Mouse (Mus musculus) hindbrain, embryonic 12.5 days (tissue): Measurements from ENCODE around the gene Stim1. TPM values are rescaled to one million over a fixed set of nuclear protein-coding genes. Genes with fewer than 3 reads are reported as not detected.

Experiments used
- ATAC-seq: fragments of 200-750 bp; cut with Nextera tagmentation; 2 replicates; pipeline ENCODE4 v1.8.0; 2017; ENCODE audit warnings: moderate TSS enrichment; ENCODE audit not compliant: low FRiP score
- H3K27ac ChIP-seq: fragments of 300-500 bp; sonication (generic); 2 replicates; pipeline ENCODE4 v1.5.1; 2016; ENCODE audit warnings: mild to moderate bottlenecking
- H3K27me3 ChIP-seq: fragments of 300-500 bp; sonication (generic); 2 replicates; pipeline ENCODE4 v1.6.1; 2016; ENCODE audit warnings: mild to moderate bottlenecking
- H3K36me3 ChIP-seq: fragments of 300-500 bp; sonication (generic); 2 replicates; pipeline ENCODE4 v1.6.1; 2016; ENCODE audit warnings: mild to moderate bottlenecking
- H3K4me1 ChIP-seq: fragments of 300-500 bp; sonication (generic); 2 replicates; pipeline ENCODE4 v1.6.1; 2016
- H3K4me2 ChIP-seq: fragments of 300-500 bp; sonication (generic); replicated peaks from 2 replicates; pipeline ENCODE4 v1.6.1; 2016; ENCODE audit warnings: mild to moderate bottlenecking
- H3K4me3 ChIP-seq: fragments of 300-500 bp; sonication (generic); 2 replicates; pipeline ENCODE4 v1.5.1; 2016; ENCODE audit warnings: mild to moderate bottlenecking
- H3K9ac ChIP-seq: fragments of 300-500 bp; sonication (generic); 2 replicates; pipeline ENCODE4 v1.6.1; 2016; ENCODE audit warnings: mild to moderate bottlenecking, moderate library complexity
- H3K9me3 ChIP-seq: fragments of 300-500 bp; sonication (generic); replicated peaks from 2 replicates; pipeline ENCODE4 v1.6.1; 2016; ENCODE audit warnings: mild to moderate bottlenecking
- WGBS: fragments of 180-500 bp; shearing (Covaris S2); methylation state at CpG from one replicate; pipeline ENCODE4 v1.1.7; 2016; 5-methylcytosine and 5-hydroxymethylcytosine counted together
- polyA plus RNA-seq: library from polyadenylated mRNA; unstranded; fragments of >200 nt; fragmentation: Nextera tagmentation; extraction: Ambion mirVana; gene quantifications from 2 replicates; pipeline ENCODE4 v1.2.1, GENCODE M21; 2016

The Stim1 gene
- polyA plus RNA-seq, 1 experiment from 2014 or later: 14.8 TPM

GRCm38 (mm10) chr7:102440822-102441656, 173.4 kb downstream of the Stim1 start:
- H3K4me3 ChIP-seq: peak overlapping the region; percentile 87
- H3K36me3 ChIP-seq: peaks cover 5% of the 10 kb centered on the region; the same call in 1 of the 2 replicates
- peak overlapping the region; percentile 78 for H3K4me2 ChIP-seq
- H3K9ac ChIP-seq: no peak overlapping the region
- peak; percentile 33 for ATAC-seq
- WGBS: 56% methylated on average over 15 of the region's 15 CpGs
- no peak overlapping the region for H3K27ac ChIP-seq
- no peaks in the 10 kb centered on the region for H3K9me3 ChIP-seq
- peaks cover 16% of the 10 kb centered on the region for H3K4me1 ChIP-seq
- H3K27me3 ChIP-seq: peaks cover 3% of the 10 kb centered on the region; the same call in 1 of the 2 replicates

GRCm38 (mm10) chr7:102441657-102442391, 174.2 kb downstream of the Stim1 start, which contains the start of gene Rrm1:
Rrm1 (plus strand) TSS chr7:102441695.
- ATAC-seq: peak; percentile 99
- Histone ChIP-seq H3K9me3 (no peaks in the 10 kb centered on the region), H3K9ac (peak within 1 kb of the TSS; percentile 85), H3K27ac (peak within 1 kb of the TSS; percentile 81), H3K4me2 (peak within 1 kb of the TSS; percentile 78), H3K36me3 (peaks cover 12% of the 10 kb centered on the region), H3K4me1 (peaks cover 16% of the 10 kb centered on the region), H3K4me3 (peak within 1 kb of the TSS; percentile 87), H3K27me3 (peaks cover 3% of the 10 kb centered on the region; the same call in 1 of the 2 replicates)
- WGBS: under 1% methylated on average over 52 of the region's 56 CpGs

GRCm38 (mm10) chr7:102442432-102442831, 174.8 kb downstream of the Stim1 start:
- H3K4me1 ChIP-seq: peaks cover 16% of the 10 kb centered on the region
- H3K27ac ChIP-seq: no peak overlapping the region
- no peaks in the 10 kb centered on the region for H3K9me3 ChIP-seq
- H3K27me3 ChIP-seq: peaks cover 3% of the 10 kb centered on the region; the same call in 1 of the 2 replicates
- H3K4me2 ChIP-seq: peak overlapping the region; percentile 78
- H3K9ac ChIP-seq: peak overlapping the region; percentile 85
- peaks cover 16% of the 10 kb centered on the region for H3K36me3 ChIP-seq
- H3K4me3 ChIP-seq: peak overlapping the region; percentile 87
- no peak for ATAC-seq
- 1% methylated on average over 4 of the region's 4 CpGs for WGBS

GRCm38 (mm10) chr7:102444301-102444700, 176.7 kb downstream of the Stim1 start:
- no peak overlapping the region for H3K9ac ChIP-seq
- peaks cover 16% of the 10 kb centered on the region for H3K4me1 ChIP-seq
- no peak overlapping the region for H3K4me3 ChIP-seq
- no peak overlapping the region for H3K4me2 ChIP-seq
- peaks cover 3% of the 10 kb centered on the region; the same call in 1 of the 2 replicates for H3K27me3 ChIP-seq
- H3K9me3 ChIP-seq: no peaks in the 10 kb centered on the region
- WGBS: 83% methylated on average over 2 of the region's 2 CpGs
- no peak overlapping the region for H3K27ac ChIP-seq
- peaks cover 26% of the 10 kb centered on the region for H3K36me3 ChIP-seq
- no peak for ATAC-seq

GRCm38 (mm10) chr7:102446438-102446837, 178.8 kb downstream of the Stim1 start:
- no peaks in the 10 kb centered on the region for H3K27me3 ChIP-seq
- no peak overlapping the region for H3K27ac ChIP-seq
- H3K4me2 ChIP-seq: no peak overlapping the region
- no peak overlapping the region for H3K9ac ChIP-seq
- peaks cover 42% of the 10 kb centered on the region for H3K36me3 ChIP-seq
- H3K4me1 ChIP-seq: peaks cover 16% of the 10 kb centered on the region
- no peak for ATAC-seq
- no peaks in the 10 kb centered on the region for H3K9me3 ChIP-seq
- no peak overlapping the region for H3K4me3 ChIP-seq
- 93% methylated on average over 9 of the region's 9 CpGs for WGBS

DNA sequence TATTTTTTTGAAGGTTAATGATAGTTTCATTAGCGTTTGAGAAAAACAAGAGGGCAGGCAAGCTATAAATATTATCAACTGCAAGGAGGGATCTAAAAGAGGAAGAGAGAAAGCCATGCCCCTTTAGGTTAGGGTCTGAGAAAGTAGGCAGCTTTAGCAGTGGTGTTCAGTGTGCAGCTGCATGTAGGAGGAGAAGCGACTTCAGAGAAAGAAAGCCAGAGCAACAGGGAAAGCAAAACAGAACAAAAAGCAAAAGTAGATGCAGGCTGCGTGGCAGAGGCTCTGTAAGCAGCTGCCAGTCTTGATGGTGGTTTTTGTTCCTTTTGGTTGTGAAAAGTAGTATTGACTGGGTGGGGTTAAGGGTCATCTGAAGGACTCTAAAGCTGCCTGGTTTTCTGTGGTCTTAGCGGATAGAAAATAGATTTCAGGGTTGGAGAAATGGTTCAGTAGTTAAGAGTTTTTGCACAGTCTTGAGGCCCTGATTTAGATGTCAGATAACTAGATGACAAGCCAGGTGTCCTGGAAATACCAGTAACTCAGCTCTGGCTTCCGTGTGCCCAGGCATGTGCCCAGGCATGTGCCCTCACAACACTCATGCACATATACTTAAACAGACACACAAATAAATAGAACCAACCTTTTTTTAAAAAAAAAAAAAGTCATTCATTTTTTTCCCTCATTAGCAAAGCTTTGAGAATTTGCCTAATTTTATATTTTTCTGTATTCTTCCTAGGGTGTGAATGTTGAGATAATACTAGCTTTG, 191.2 kb downstream of the Stim1 start:
- 79% methylated on average over 5 of the region's 5 CpGs for WGBS
- Histone ChIP-seq H3K9ac (no peak overlapping the region), H3K4me1 (no peaks in the 10 kb centered on the region), H3K4me2 (no peak overlapping the region), H3K9me3 (no peaks in the 10 kb centered on the region), H3K4me3 (no peak overlapping the region), H3K27me3 (no peaks in the 10 kb centered on the region), H3K36me3 (peaks cover 84% of the 10 kb centered on the region), H3K27ac (no peak overlapping the region)
- ATAC-seq: no peak

- no peaks in the 10 kb centered on the region for H3K27me3 ChIP-seq
- no peak for ATAC-seq
- no peak overlapping the region for H3K4me2 ChIP-seq
- H3K4me3 ChIP-seq: no peak overlapping the region
- H3K9ac ChIP-seq: no peak overlapping the region
- H3K36me3 ChIP-seq: peaks cover 67% of the 10 kb centered on the region
- H3K9me3 ChIP-seq: no peaks in the 10 kb centered on the region
- WGBS: 90% methylated on average over 8 of the region's 8 CpGs
- H3K27ac ChIP-seq: no peak overlapping the region
- no peaks in the 10 kb centered on the region for H3K4me1 ChIP-seq
Observed at GRCm38 (mm10) chr7:102467566-102467965, 200.0 kb downstream of the Stim1 start.

DNA sequence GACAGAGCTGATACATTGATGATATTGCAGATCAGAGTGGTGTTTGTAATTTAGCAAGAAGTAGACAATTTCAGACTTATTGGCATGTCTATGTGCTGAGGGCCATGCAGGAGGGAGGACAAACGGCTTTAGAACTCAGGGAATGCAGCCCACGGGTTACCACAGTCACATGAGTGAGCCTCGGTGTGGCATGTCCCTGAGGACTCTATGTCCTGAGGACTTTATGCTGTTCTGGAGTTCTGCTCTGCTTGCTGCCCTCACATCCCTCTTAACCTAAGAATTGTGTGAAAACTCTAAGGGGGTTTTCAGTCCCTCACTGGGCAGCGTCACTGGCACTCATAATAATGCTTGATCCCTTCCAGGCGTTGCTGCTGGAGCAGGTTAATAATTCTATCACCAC, 205.1 kb downstream of the Stim1 start:
- Histone ChIP-seq H3K27ac (no peak overlapping the region), H3K27me3 (no peaks in the 10 kb centered on the region), H3K9ac (no peak overlapping the region), H3K4me2 (no peak overlapping the region), H3K36me3 (peaks cover 20% of the 10 kb centered on the region), H3K4me1 (no peaks in the 10 kb centered on the region), H3K9me3 (no peaks in the 10 kb centered on the region), H3K4me3 (no peak overlapping the region)
- WGBS: 71% methylated on average over 5 of the region's 5 CpGs
- ATAC-seq: no peak

DNA sequence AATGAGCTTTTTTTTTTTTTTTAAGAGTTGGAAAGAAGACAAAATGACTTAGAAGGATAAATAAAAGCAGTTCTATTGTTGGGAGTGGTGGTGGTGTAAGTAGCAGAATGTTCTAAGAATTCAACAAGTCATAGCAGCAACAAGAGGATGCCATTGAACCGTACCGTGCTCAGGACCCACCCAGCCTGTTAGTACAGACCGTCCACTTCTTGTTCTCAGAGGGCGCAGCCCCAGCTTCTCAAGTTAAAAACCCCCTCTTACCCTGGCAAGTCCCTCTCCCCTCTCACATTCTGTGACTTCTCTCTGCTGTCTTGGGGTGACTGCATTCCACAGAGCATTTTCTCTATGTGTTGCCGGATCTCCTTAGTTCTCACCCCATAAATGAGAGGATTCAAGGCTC, 209.0 kb downstream of the Stim1 start:
- Histone ChIP-seq H3K9me3 (no peaks in the 10 kb centered on the region), H3K27ac (no peak overlapping the region), H3K27me3 (no peaks in the 10 kb centered on the region), H3K4me2 (no peak overlapping the region), H3K9ac (no peak overlapping the region), H3K36me3 (no peaks in the 10 kb centered on the region), H3K4me3 (no peak overlapping the region), H3K4me1 (no peaks in the 10 kb centered on the region)
- WGBS: 96% methylated on average over 5 of the region's 5 CpGs
- ATAC-seq: no peak

DNA sequence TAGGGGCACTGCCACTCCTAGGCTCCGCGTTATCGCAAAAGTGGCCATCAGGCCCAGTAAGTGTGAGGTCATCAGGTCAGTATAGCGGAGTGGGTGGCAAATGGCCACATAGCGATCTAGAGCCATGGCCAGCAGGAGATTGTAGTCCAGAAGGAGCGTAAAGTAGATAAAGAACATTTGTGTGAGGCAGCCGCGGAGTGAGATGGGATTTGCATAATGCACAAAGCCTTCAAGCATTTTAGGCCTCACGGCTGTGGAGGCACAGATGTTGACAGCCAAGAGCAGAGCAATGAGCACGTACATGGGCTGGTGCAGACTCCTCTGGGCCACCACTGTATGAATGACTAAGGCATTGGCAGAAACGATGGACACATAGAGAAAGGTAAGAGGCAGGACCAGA, 209.8 kb downstream of the Stim1 start:
- Histone ChIP-seq H3K4me3 (no peak overlapping the region), H3K9me3 (no peaks in the 10 kb centered on the region), H3K27me3 (no peaks in the 10 kb centered on the region), H3K9ac (no peak overlapping the region), H3K27ac (no peak overlapping the region), H3K36me3 (no peaks in the 10 kb centered on the region), H3K4me2 (no peak overlapping the region), H3K4me1 (no peaks in the 10 kb centered on the region)
- ATAC-seq: no peak
- 80% methylated on average over 11 of the region's 11 CpGs for WGBS

DNA sequence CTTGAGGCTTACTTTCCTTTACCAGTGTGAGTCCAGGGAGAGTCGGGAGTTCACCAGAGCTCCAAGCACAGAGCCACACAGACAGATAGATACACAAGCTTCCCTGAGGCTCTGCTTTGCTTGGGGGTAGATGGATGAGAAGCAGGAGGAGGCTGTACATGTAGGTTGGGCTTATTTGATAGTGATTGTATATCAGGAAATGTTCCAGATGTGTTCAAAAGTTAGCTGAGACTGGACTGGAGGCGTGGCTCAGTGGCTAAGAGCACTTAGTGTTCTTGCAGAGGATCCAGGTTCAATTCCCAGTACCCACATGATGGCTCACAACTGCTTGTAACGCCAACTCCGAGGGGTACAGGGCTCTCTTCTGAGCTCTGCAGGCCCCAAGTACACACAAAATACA, 210.8 kb downstream of the Stim1 start:
- Histone ChIP-seq H3K4me1 (no peaks in the 10 kb centered on the region), H3K4me2 (no peak overlapping the region), H3K4me3 (no peak overlapping the region), H3K27me3 (no peaks in the 10 kb centered on the region), H3K9me3 (no peaks in the 10 kb centered on the region), H3K27ac (no peak overlapping the region), H3K9ac (no peak overlapping the region), H3K36me3 (no peaks in the 10 kb centered on the region)
- WGBS: 86% methylated on average over 4 of the region's 4 CpGs
- no peak for ATAC-seq

DNA sequence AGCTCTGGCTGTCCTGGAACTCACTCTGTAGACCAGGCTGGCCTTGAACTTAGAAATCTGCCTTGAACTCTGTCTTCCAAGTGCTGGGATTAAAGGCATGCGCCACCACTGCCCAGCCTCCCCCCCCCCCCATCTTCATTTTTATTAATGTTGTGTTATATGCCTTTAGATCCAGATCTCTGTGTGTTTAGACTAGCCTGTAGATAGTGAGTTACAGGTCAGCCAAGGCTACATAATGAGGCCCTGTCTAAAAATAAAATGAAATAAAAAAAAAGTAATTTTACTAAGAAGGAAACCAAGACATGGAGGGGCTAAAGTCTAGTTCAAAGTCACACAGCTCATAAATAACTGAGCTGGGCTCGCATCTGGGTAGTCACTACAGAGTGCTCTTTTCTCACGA, 211.3 kb downstream of the Stim1 start:
- no peak overlapping the region for H3K4me3 ChIP-seq
- H3K27me3 ChIP-seq: no peaks in the 10 kb centered on the region
- no peak overlapping the region for H3K4me2 ChIP-seq
- 91% methylated on average over 3 of the region's 3 CpGs for WGBS
- ATAC-seq: no peak
- no peaks in the 10 kb centered on the region for H3K36me3 ChIP-seq
- no peaks in the 10 kb centered on the region for H3K9me3 ChIP-seq
- no peak overlapping the region for H3K27ac ChIP-seq
- H3K4me1 ChIP-seq: no peaks in the 10 kb centered on the region
- no peak overlapping the region for H3K9ac ChIP-seq
